ENCODE assay signal across 9 mouse cellular contexts in the genomic region with DNA sequence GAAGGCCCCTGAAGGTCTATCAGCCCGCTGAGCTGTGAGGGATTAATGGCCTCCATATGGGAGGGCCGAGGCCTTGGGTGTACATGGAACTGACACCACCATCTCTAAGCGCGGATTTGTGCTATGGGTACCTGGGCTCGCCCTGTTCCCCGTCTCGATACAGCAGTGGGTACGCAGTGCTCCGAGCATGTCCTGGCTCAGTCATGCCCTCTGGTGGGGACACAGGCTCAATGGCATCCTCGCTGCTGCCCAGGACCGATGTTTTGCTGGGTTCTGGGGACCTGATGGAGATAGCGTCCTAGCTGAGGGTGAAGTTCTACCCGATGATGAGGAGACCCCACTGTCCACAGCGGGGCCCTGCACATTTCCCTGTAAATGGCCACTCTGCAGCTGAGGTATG. TPM values are rescaled to one million over a fixed set of nuclear protein-coding genes. Genes with fewer than 3 reads are reported as not detected.
DNase-seq lines count a peak whose midpoint lies in the region; ATAC-seq and TF ChIP-seq lines count a peak whose summit lies in the region.
"Had no signal": no experiment of that assay in that cellular context is flagged by ENCODE, and none has a peak within 500 bp of the region (broad histone marks: within the 10 kb centered on the region; RNA-seq: fewer than 3 reads in every experiment).

No protein-coding gene starts in this region.

- H3K9me3 ChIP-seq in intestine, postnatal 0 days (ENCODE audit: control insufficient read depth): no peaks in the 10 kb centered on the region
- no peaks in the 10 kb centered on the region for H3K9me3 ChIP-seq in intestine, embryonic 15.5 days
- no peaks in the 10 kb centered on the region for H3K9me3 ChIP-seq in stomach, postnatal 0 days (ENCODE audit: control insufficient read depth, low read length)

- WGBS in intestine, postnatal 0 days: 83% methylated on average over 14 of the region's 14 CpGs
- WGBS in intestine, embryonic 15.5 days: 84% methylated on average over 14 of the region's 14 CpGs
- 76% methylated on average over 14 of the region's 14 CpGs for WGBS in stomach, postnatal 0 days

- no peak overlapping the region for H3K27ac ChIP-seq in intestine, postnatal 0 days (ENCODE audit: low read depth, low read length)
- H3K27ac ChIP-seq in intestine, embryonic 15.5 days: no peak overlapping the region
- no peak overlapping the region for H3K27ac ChIP-seq in stomach, postnatal 0 days (replicated peaks)
- H3K27ac ChIP-seq: macrophage had no signal

- H3K4me2 ChIP-seq in intestine, postnatal 0 days (replicated peaks; ENCODE audit: low read depth): no peak overlapping the region
- H3K4me2 ChIP-seq in intestine, embryonic 15.5 days (replicated peaks): no peak overlapping the region
- H3K4me2 ChIP-seq in stomach, postnatal 0 days (replicated peaks; ENCODE audit: low read depth): no peak overlapping the region

- H3K36me3 ChIP-seq in intestine, postnatal 0 days (ENCODE audit: control insufficient read depth, insufficient read depth): peaks cover 84% of the 10 kb centered on the region
- H3K36me3 ChIP-seq in intestine, embryonic 15.5 days: peaks cover 68% of the 10 kb centered on the region
- H3K36me3 ChIP-seq in stomach, postnatal 0 days (ENCODE audit: control insufficient read depth, insufficient read depth, low read length): peaks cover 53% of the 10 kb centered on the region

- H3K9ac ChIP-seq in intestine, postnatal 0 days (ENCODE audit: low read depth, low read length): no peak overlapping the region
- no peak overlapping the region for H3K9ac ChIP-seq in intestine, embryonic 15.5 days
- no peak overlapping the region for H3K9ac ChIP-seq in stomach, postnatal 0 days (ENCODE audit: low read length)

- no peaks in the 10 kb centered on the region for H3K4me1 ChIP-seq in intestine, postnatal 0 days (replicated peaks; ENCODE audit: control insufficient read depth, insufficient read depth, low read length)
- no peaks in the 10 kb centered on the region for H3K4me1 ChIP-seq in intestine, embryonic 15.5 days (replicated peaks)
- no peaks in the 10 kb centered on the region for H3K4me1 ChIP-seq in stomach, postnatal 0 days (replicated peaks; ENCODE audit: control insufficient read depth, insufficient read depth)

- no peak overlapping the region for H3K4me3 ChIP-seq in intestine, postnatal 0 days (ENCODE audit: low read depth, low read length)
- no peak overlapping the region for H3K4me3 ChIP-seq in intestine, embryonic 15.5 days (replicated peaks)
- no peak overlapping the region for H3K4me3 ChIP-seq in stomach, postnatal 0 days (ENCODE audit: low read depth, low read length)

- ATAC-seq in intestine, postnatal 0 days: no peak
- no peak for ATAC-seq in intestine, embryonic 15.5 days
- 0 out of 2 replicates have a peak, but pooled peaks have one; percentile 2 for ATAC-seq in stomach, postnatal 0 days (ENCODE audit: low FRiP score, low TSS enrichment)

- peak; percentile 61 for DNase-seq in right cerebral cortex, postnatal 14 days
- no peak for DNase-seq in right cerebral cortex, postnatal 25 days
- peak; percentile 49 for DNase-seq in embryo, embryonic 11 days
- DNase-seq in stomach, postnatal 0 days (ENCODE audit: low spot score): no peak
- DNase-seq in adrenal gland, adult 18-20 months (ENCODE audit: low spot score in 2 of 2): no peak
- DNase-seq: kidney, adult 9 months had no signal

- H3K27me3 ChIP-seq in intestine, postnatal 0 days (replicated peaks; ENCODE audit: control insufficient read depth, insufficient read depth, low read length): no peaks in the 10 kb centered on the region
- H3K27me3 ChIP-seq in intestine, embryonic 15.5 days (replicated peaks): no peaks in the 10 kb centered on the region
- no peaks in the 10 kb centered on the region for H3K27me3 ChIP-seq in stomach, postnatal 0 days (ENCODE audit: control insufficient read depth, insufficient read depth, low read length)

- TF ChIP-seq EP300 in stomach, postnatal 0 days (optimal IDR thresholded peaks at IDR 0.05): no peak

- TF ChIP-seq CTCF in intestine, postnatal 0 days (IDR thresholded peaks at IDR 0.05; ENCODE audit: low read depth): peak; percentile 72
- peak; percentile 71 for TF ChIP-seq CTCF in stomach, postnatal 0 days (IDR thresholded peaks at IDR 0.05; ENCODE audit: low read depth)

RNA-seq across cellular contexts. Expression of gene Rflna, which starts 21.0 kb away (rescaled TPM):
- polyA plus RNA-seq in intestine, postnatal 0 days (2015; fragmentation: Nextera tagmentation; extraction: Ambion mirVana): 1.5 and 1.7 TPM in 2 replicates
- 2.0 and 2.2 TPM in 2 replicates for polyA plus RNA-seq in intestine, embryonic 15.5 days (2015; fragmentation: Nextera tagmentation; extraction: Ambion mirVana)
- 1.8 and 2.3 TPM in 2 replicates for polyA plus RNA-seq in stomach, postnatal 0 days (2015; fragmentation: Nextera tagmentation; extraction: Ambion mirVana)
- total RNA-seq in adrenal gland, adult 18-20 months (2021): 1 to 10 TPM; 2.9 to 6.3 TPM
- polyA plus RNA-seq: macrophage had no signal

Comparison
In these comparisons a context has a peak if more than half of its experiments do, and no peak if none do; other contexts are left out.
1. DNase-seq: peak in right cerebral cortex, postnatal 14 days (single experiment) and embryo, embryonic 11 days (single experiment); none in right cerebral cortex, postnatal 25 days (single experiment), stomach, postnatal 0 days (single experiment) and adrenal gland, adult 18-20 months (0 of 2).